Mouse (Mus musculus) liver, postnatal 0 days (tissue): ENCODE data around the gene Poldip3.

Experiments used
- CTCF ChIP-seq: sonication (generic); IDR thresholded peaks from 2 replicates; pipeline ENCODE4 v1.5.1; 2016; ENCODE audit warnings: antibody characterized with exemption, low read depth
- EP300 ChIP-seq: IDR thresholded peaks from 2 replicates; pipeline ENCODE4 v1.6.1; 2016; ENCODE audit warnings: antibody characterized with exemption, low read depth, mild to moderate bottlenecking

DNA sequence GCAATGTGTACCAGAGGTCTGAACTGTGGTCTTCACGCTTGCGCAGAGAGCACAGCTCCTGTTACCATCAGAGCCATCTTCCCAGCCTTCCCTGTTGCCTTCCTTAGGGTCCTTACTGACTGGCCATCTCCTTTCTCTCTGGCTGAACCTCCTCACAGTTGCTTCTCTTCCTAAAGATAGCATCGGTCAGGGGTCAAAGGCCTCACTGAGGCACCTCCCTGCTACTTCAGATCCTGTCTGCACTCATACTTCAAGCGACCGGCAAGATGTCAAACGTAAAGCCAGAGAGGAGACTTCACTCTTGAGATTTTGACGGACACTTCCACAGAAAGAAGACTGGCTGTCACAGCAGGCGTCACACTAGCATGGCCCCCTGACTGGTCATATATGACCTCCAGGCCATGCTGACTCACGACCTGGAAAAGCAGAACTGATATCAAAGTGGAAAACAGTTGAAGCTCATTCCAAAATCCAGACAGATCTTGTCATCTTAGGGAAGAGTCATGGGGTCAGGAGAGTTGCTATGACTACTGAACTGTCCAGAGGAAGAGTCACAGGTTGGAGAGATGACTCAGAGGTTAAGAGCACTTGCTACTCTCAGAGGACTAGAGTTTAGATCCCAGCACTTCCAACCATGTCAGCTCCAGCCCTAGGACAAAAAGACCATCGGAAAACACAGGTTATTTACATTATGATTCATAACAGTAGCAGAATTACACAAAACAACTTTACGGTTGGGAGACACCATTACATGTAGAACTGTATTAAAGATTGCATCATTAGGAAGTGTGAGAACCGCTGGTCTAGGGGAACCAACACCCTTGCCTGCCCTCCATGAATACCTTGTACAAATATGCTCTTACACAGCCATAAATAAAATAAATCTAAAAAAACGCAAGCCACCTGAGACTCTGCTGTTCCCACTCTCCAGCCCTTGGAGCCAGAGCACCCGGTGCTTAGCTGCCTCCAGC is 25.0 kb upstream of the Poldip3 start:
- TF ChIP-seq EP300 (no peak), CTCF (no peak)
